Mouse (Mus musculus): ENCODE data around the gene Slc50a1. TPM values are rescaled to one million over a fixed set of nuclear protein-coding genes. Genes with fewer than 3 reads are reported as not detected.

Slc50a1 gene
- 10.0 and 13.3 TPM in 2 replicates for polyA plus RNA-seq (2012; ENCODE audit: low replicate concordance)

DNA sequence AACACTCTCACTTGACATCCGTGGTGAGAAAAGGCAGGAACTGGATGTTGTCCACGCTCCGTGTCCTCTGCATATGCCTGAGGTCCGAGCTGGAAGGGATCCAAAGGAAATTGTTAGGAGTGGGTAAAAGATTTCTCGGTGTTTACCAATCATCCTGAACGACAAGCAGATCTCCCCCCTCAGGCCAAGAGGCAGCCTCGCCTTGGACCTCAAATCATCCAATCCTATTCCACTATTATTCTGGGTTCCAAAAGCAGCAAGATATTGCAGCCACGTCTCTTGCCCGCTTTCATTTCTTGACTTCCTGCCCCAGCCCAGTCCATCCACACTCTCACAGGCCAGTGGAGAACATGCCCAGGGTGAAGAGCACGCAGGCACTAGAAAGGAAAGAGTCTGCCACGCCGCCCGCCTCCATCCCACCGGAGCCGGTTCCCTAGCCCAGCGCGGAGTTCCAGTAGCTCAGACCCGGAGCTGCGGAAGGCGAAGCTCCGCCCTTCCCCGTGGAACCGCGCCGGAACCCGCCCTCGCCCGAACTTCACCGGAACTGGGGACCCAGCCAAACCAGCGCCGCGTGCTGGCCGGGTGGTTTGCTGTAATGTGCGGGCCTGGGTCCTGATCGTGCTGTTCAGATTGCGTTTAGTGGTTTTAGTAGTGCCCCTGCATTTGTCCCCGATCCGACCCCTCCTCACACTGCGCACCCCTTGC lies at the start of gene Slc50a1:
Gene Slc50a1 (minus strand): TSS at position 520 of the 705 bp plus-strand sequence.

DNA sequence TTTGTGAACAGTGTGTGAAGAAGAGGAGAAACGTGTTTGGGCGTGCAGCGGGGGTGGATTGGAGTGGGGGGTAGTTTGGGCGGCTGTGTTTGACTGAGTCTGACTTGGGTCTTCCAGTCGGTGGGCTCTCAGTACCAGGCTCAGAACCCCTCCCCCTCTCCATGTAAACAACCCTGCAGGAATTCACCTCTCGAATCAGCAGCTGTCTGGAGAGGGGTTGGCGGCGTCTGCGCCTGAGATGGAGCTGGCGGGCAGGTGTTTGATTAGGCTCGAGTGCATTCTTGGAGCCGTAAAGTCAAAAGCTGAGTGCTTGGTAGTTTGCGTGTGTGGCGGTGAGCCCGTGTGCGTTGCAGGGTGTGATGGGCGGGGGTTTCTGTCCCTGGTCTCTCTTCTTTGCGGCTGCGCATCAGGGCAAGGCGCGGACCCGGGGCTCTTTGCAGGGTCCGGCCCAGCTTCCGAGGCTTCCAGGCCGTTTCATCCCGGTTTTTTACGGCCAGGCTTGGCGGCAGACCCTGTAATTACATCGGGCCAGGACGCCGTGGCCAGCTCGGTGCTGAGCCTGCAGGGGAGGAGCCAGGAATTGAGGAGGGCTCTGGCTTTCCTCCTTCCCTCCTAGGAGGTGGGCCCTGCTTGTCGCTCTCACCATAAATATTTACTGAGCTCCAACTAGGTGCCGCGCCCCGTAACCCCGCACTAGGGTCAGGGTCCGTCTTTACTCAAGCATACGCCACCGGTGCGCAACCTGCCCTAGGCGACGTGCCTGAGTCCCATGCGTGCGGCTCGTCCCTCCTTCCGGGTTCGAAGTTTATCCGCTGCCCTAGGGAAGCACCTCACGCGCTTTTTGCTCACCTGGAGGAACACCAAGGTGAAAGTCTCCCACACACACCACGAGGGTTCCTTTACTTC lies 10.5 kb upstream of the Slc50a1 start, which contains the start of gene Efna1:
Gene Efna1 (minus strand): TSS at position 537 of the 906 bp plus-strand sequence.

DNA sequence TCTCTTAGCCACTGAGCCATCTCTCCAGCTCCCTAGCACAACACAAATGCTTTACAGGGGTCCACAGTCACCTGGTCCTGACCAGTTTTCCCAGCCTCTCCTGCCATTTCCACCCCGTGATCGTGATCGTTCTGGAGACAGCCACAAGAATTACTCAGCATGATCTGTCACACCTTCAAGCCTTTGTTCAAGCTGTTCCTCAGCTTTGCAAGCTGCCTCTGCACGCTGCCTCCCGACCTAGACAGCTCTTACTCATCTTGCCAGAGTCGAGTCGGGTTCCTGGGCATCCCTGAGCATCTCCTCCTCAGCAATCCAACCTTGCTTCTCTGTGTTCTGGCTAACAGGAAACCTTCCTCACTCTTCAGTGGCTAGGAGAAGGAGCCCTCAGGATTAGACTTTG lies 11.3 kb downstream of the Slc50a1 start, which contains the start of gene Dpm3:
Gene Dpm3 (plus strand): TSS at position 283 of the 400 bp plus-strand sequence.

DNA sequence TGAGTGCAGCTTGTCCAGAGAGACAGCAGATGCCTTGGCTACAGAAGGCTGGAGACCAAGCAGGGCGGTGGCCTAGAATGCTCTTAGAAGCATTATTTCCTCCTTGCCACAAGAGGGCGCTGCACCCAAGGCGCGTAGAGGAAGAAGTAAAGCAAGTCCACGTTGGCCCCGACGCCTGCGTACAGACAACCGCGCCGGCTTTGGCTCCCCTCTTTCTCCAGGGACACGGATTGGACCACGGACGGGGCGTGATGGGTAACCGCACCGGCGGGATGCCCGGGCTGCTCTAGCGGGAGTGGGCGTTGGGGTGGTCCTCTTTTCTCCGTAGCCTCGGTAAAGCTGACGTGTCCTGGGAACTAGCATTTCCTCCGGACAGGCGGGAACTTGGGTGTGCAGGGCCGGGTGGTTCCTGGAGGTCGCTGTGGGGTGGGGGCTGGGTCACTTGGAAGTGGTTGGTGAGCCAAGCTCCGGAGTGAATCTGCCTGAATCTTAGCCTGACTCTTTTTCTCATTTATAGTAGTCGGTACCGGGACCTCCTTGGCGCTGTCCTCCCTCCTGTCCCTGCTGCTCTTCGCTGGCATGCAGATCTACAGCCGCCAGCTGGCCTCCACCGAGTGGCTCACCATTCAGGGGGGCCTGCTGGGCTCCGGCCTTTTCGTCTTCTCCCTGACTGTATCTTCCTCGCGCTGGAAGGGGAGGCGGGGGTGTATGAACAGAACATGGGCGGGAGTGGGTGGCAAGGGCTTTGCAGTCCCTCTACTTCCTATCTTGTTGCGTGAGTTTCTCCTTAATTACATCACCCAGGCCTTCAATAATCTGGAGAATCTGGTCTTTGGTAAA lies 23.9 kb downstream of the Slc50a1 start, which contains the start of gene Trim46:
Gene Trim46 (minus strand): TSS at position 49 of the 840 bp plus-strand sequence.

DNA sequence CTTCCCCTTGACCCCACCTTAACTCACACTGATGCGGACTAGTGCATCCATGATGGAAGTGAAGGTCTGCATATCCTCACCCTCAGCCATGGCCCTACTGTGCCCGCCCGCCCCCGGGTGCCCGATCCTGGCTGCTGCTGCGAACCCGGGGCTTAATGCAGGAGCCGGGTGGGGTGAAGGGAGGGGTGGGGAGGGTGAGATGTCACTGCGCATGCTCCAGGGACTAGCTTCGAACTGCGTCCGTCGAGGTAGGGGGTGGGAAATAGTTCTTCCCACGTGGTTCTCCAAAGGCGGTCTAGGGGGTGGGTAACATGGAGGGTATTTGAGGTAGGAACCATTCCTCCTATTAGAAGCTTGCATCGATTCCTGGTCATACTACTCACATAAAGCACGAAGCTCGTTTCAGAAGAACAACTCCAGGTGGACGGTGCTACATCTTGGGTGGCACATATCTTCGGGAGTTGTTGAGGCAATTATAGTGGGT lies 24.6 kb downstream of the Slc50a1 start, which contains the start of gene Krtcap2:
Gene Krtcap2 (plus strand): TSS at position 279 of the 484 bp plus-strand sequence.

DNA sequence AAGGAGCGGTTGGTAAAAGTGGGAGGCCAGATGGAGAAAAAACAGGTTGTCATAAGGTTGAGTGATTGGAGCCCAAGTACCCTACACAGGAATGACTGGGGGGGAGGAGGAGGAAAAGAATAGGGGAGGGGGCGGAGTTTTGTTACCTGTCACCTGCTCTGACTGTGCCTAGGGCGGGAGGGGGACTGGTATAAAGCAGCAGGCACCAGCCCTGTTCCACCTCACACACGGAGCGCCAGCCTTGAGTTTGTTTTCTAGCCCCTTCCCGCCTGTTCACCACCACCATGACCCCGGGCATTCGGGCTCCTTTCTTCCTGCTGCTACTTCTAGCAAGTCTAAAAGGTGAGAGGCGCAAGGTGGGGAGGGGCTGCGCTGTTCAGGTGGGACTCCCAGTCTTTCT lies 41.5 kb downstream of the Slc50a1 start, which contains the start of gene Muc1:
Gene Muc1 (plus strand): TSS at position 222 of the 400 bp plus-strand sequence.

DNA sequence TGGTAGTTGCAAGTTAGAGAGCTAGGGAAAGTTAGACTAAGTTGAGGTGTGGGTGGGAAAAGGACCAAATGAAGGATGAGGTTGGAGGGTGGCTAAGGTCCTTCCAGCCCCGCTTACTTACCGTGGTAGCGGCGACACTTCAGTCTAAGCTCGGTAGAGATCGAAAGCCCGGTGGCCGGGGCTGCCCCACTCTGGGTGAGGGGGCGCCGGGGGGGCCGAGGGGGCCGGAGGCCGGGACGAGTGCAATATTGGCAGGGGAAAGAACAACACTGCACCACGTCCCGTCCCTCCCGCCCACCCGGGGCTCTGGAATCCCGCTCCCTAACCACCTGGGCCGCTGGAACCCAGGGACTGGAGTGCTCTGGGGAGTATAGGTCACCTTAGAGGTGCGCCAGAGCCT lies 43.5 kb downstream of the Slc50a1 start, which contains the start of gene Mtx1:
Gene Mtx1 (minus strand): TSS at position 189 of the 400 bp plus-strand sequence.

Other genes starting within 250 kb of the Slc50a1 start
- gene Rusc1, start 177.3 kb downstream of the Slc50a1 start, polyA plus RNA-seq (2012; ENCODE audit: low replicate concordance) = 12.2 and 18.4 TPM in 2 replicates
- 1.5 and 5.4 TPM in 2 replicates for gene Gm43738, start 169.5 kb downstream of the Slc50a1 start, polyA plus RNA-seq (2012; ENCODE audit: low replicate concordance)
- 2.5 and 4.7 TPM in 2 replicates for gene Fdps, start 168.6 kb downstream of the Slc50a1 start, polyA plus RNA-seq (2012; ENCODE audit: low replicate concordance)
- gene Pklr, start 134.4 kb downstream of the Slc50a1 start, polyA plus RNA-seq (2012; ENCODE audit: low replicate concordance) = 289 and 608 TPM in 2 replicates
- 0.42 and 0.53 TPM in 2 replicates for gene Hcn3, start 110.4 kb downstream of the Slc50a1 start, polyA plus RNA-seq (2012; ENCODE audit: low replicate concordance)
- 23.7 and 40.4 TPM in 2 replicates for gene Clk2, start 105.8 kb downstream of the Slc50a1 start, polyA plus RNA-seq (2012; ENCODE audit: low replicate concordance)
- 198 and 209 TPM in 2 replicates for gene Scamp3, start 93.1 kb downstream of the Slc50a1 start, polyA plus RNA-seq (2012; ENCODE audit: low replicate concordance)
- gene Fam189b, start 87.4 kb downstream of the Slc50a1 start, polyA plus RNA-seq (2012; ENCODE audit: low replicate concordance) = 55.0 and 89.5 TPM in 2 replicates
- gene Gba, start 67.6 kb downstream of the Slc50a1 start, polyA plus RNA-seq (2012; ENCODE audit: low replicate concordance) = 5.4 and 6.8 TPM in 2 replicates
- 0.07 and 0.12 TPM in 2 replicates for gene Thbs3, start 55.4 kb downstream of the Slc50a1 start, polyA plus RNA-seq (2012; ENCODE audit: low replicate concordance)
- 448 and 636 TPM in 2 replicates for gene Mtx1, start 43.5 kb downstream of the Slc50a1 start, polyA plus RNA-seq (2012; ENCODE audit: low replicate concordance)
- 0.77 TPM in 1 of 2 replicates, not detected in the other for gene Muc1, start 41.5 kb downstream of the Slc50a1 start, polyA plus RNA-seq (2012; ENCODE audit: low replicate concordance)
- 48.3 and 213 TPM in 2 replicates for gene Krtcap2, start 24.6 kb downstream of the Slc50a1 start, polyA plus RNA-seq (2012; ENCODE audit: low replicate concordance)
- gene Trim46, start 24.3 kb downstream of the Slc50a1 start, polyA plus RNA-seq (2012; ENCODE audit: low replicate concordance) = 2.6 and 5.4 TPM in 2 replicates
- gene Dpm3, start 11.2 kb downstream of the Slc50a1 start, polyA plus RNA-seq (2012; ENCODE audit: low replicate concordance) = 175 and 302 TPM in 2 replicates
- 0.14 and 1.4 TPM in 2 replicates for gene Efna1, start 10.6 kb upstream of the Slc50a1 start, polyA plus RNA-seq (2012; ENCODE audit: low replicate concordance)
- gene Efna3, start 52.4 kb upstream of the Slc50a1 start, polyA plus RNA-seq (2012; ENCODE audit: low replicate concordance) = not detected in 2 replicates
- gene Efna4, start 67.5 kb upstream of the Slc50a1 start, polyA plus RNA-seq (2012; ENCODE audit: low replicate concordance) = 0.39 and 0.50 TPM in 2 replicates
- gene Adam15, start 79.4 kb upstream of the Slc50a1 start, polyA plus RNA-seq (2012; ENCODE audit: low replicate concordance) = 28.1 and 30.7 TPM in 2 replicates
- not detected in 2 replicates for gene Dcst2, start 91.4 kb upstream of the Slc50a1 start, polyA plus RNA-seq (2012; ENCODE audit: low replicate concordance)
- gene Dcst1, start 94.7 kb upstream of the Slc50a1 start, polyA plus RNA-seq (2012; ENCODE audit: low replicate concordance) = not detected in 2 replicates
- 48.8 and 81.5 TPM in 2 replicates for gene Zbtb7b, start 124.2 kb upstream of the Slc50a1 start, polyA plus RNA-seq (2012; ENCODE audit: low replicate concordance)
- not detected in 2 replicates for gene Lenep, start 132.2 kb upstream of the Slc50a1 start, polyA plus RNA-seq (2012; ENCODE audit: low replicate concordance)
- gene Flad1, start 141.3 kb upstream of the Slc50a1 start, polyA plus RNA-seq (2012; ENCODE audit: low replicate concordance) = 6.2 and 29.0 TPM in 2 replicates
- 26.6 and 26.7 TPM in 2 replicates for gene Cks1b, start 147.8 kb upstream of the Slc50a1 start, polyA plus RNA-seq (2012; ENCODE audit: low replicate concordance)
- gene Shc1, start 147.9 kb upstream of the Slc50a1 start, polyA plus RNA-seq (2012; ENCODE audit: low replicate concordance) = 159 TPM in 2 replicates
- 423 and 488 TPM in 2 replicates for gene Pygo2, start 159.6 kb upstream of the Slc50a1 start, polyA plus RNA-seq (2012; ENCODE audit: low replicate concordance)
- 12.7 and 17.4 TPM in 2 replicates for gene Pbxip1, start 166.1 kb upstream of the Slc50a1 start, polyA plus RNA-seq (2012; ENCODE audit: low replicate concordance)
- gene Pmvk, start 184.0 kb upstream of the Slc50a1 start, polyA plus RNA-seq (2012; ENCODE audit: low replicate concordance) = 1.3 and 13.0 TPM in 2 replicates
- gene Kcnn3, start 249.6 kb upstream of the Slc50a1 start, polyA plus RNA-seq (2012; ENCODE audit: low replicate concordance) = 0.07 TPM in 1 of 2 replicates, not detected in the other